Mouse (Mus musculus) lung, adult 2 months (tissue): ENCODE data around the gene Rai1.

Experiments
- CTCF ChIP-seq: fragments of 200-500 bp; IDR thresholded peaks from 2 replicates; pipeline ENCODE4 v1.5.1; 2011; ENCODE audit warnings: mild to moderate bottlenecking, low read length, control low read depth; ENCODE audit not compliant: insufficient read depth
- POLR2A ChIP-seq: fragments of 200-500 bp; IDR thresholded peaks from 2 replicates; pipeline ENCODE4 v1.6.1; 2011; ENCODE audit warnings: low read depth, mild to moderate bottlenecking, control low read depth, low read length, borderline replicate concordance; ENCODE audit errors: extremely low read depth

DNA sequence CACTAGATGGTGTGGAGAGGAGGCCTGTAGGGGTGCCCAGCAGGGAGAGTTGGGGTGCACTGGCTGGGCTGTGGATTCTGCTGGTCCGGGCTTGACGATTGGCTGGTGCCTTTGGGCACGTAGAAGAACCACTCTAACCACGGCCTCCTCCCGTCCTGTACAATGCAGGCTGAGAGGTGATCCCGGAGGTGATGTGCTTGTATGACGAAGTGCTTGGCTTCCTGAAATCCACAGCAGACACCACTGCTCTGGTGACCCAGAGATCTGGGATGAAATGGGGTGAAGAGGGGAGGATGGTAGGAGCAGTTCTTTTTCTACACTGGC, 36.4 kb downstream of the Rai1 start:
- TF ChIP-seq CTCF (no peak), POLR2A (no peak)
